Mouse (Mus musculus) layer of hippocampus, adult 18-20 months (tissue): Measurements from ENCODE around the gene Sptbn1. TPM values are rescaled to one million over a fixed set of nuclear protein-coding genes. Genes with fewer than 3 reads are reported as not detected.

Experiments used
- DNase-seq, 2 experiments: peaks; one replicate each; pipeline ENCODE4 v3.0.0; 2022; ENCODE audit warnings: low spot score in 2 of 2
- total RNA-seq, 2 experiments: library from RNA; stranded (reverse); gene quantifications; 2 replicates each; pipeline ENCODE4 v1.2.3; 2021

Gene Sptbn1
- total RNA-seq, 2 experiments from 2014 or later, result 537 TPM

GRCm38 (mm10) chr11:30175623-30176022 lies 92.4 kb downstream of the Sptbn1 start:
- no peak for DNase-seq

- no peak for DNase-seq
Observed at GRCm38 (mm10) chr11:30171586-30172178, 96.3 kb downstream of the Sptbn1 start.

- no peak for DNase-seq
Observed at GRCm38 (mm10) chr11:30171184-30171583, 96.8 kb downstream of the Sptbn1 start.

- no peak for DNase-seq
Observed at GRCm38 (mm10) chr11:30166551-30166922, 101.4 kb downstream of the Sptbn1 start.

- DNase-seq, result no peak
Observed at GRCm38 (mm10) chr11:30165861-30166550, 102.0 kb downstream of the Sptbn1 start.

- DNase-seq, result no peak
Observed at GRCm38 (mm10) chr11:30164515-30165214, 103.3 kb downstream of the Sptbn1 start.

GRCm38 (mm10) chr11:30163870-30164269 lies 104.1 kb downstream of the Sptbn1 start:
- DNase-seq, result no peak

GRCm38 (mm10) chr11:30163081-30163480 lies 104.9 kb downstream of the Sptbn1 start:
- no peak for DNase-seq

GRCm38 (mm10) chr11:30161744-30162143 lies 106.2 kb downstream of the Sptbn1 start:
- no peak for DNase-seq

GRCm38 (mm10) chr11:30161173-30161650 lies 106.8 kb downstream of the Sptbn1 start:
- peak; percentile 59 to 61 for DNase-seq

- DNase-seq, result no peak
Observed at GRCm38 (mm10) chr11:30160625-30161172, 107.3 kb downstream of the Sptbn1 start.

- no peak for DNase-seq
Observed at GRCm38 (mm10) chr11:30159545-30160255, 108.3 kb downstream of the Sptbn1 start.

- DNase-seq, result no peak
Observed at GRCm38 (mm10) chr11:30158028-30158700, 109.8 kb downstream of the Sptbn1 start.

- DNase-seq, result no peak
Observed at GRCm38 (mm10) chr11:30155887-30156286, 112.1 kb downstream of the Sptbn1 start.

GRCm38 (mm10) chr11:30154980-30155379 lies 113.0 kb downstream of the Sptbn1 start:
- no peak for DNase-seq

- no peak for DNase-seq
Observed at GRCm38 (mm10) chr11:30148888-30149287, 119.1 kb downstream of the Sptbn1 start.

- DNase-seq, result no peak
Observed at GRCm38 (mm10) chr11:30148378-30148777, 119.6 kb downstream of the Sptbn1 start.

- no peak for DNase-seq
Observed at GRCm38 (mm10) chr11:30147882-30148281, 120.1 kb downstream of the Sptbn1 start.

GRCm38 (mm10) chr11:30143090-30143489 lies 124.9 kb downstream of the Sptbn1 start:
- no peak for DNase-seq

- no peak for DNase-seq
Observed at GRCm38 (mm10) chr11:30139165-30139826, 128.7 kb downstream of the Sptbn1 start.
